Mouse (Mus musculus) liver, adult 2 months (tissue): Measurements from ENCODE around the gene Galnt5.

Experiments
- CTCF ChIP-seq: fragments of 200-500 bp; IDR thresholded peaks from 2 replicates; pipeline ENCODE4 v1.5.1; 2011; ENCODE audit warnings: low read depth, low read length, control low read depth
- POLR2A ChIP-seq: fragments of 200-500 bp; IDR thresholded peaks from 2 replicates; pipeline ENCODE4 v1.6.1; 2011; ENCODE audit warnings: low read length, control low read depth; ENCODE audit not compliant: insufficient read depth; ENCODE audit errors: extremely low read depth

DNA sequence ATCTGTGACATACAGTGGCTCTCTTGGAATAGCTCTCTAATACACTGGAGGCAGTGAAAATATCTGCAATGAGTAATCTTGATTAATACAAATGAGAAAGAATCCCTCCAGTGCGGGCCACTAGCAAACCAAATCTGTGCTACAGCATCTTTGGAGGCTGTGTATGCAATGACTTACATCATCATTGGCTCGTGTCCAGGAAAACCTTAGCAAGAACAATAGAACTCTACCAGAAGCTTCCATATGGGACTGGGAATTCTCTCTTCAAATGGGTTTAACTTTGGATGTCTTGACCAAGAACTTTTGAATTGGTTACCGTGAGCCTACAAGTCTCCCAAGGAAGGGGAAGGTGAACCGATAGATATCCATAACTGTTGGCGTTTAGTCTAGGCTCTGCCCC, 29.1 kb downstream of the Galnt5 start:
- TF ChIP-seq POLR2A, result no peak
- TF ChIP-seq CTCF, result no peak
